Mouse (Mus musculus) lung, embryonic 14.5 days (tissue): ENCODE results near the gene Plscr3. TPM values are rescaled to one million over a fixed set of nuclear protein-coding genes. Genes with fewer than 3 reads are reported as not detected.

Source experiments
- ATAC-seq: fragments of 200-750 bp; cut with Nextera tagmentation; 2 replicates; pipeline ENCODE4 v1.8.0; 2017; ENCODE audit warnings: mild to moderate bottlenecking, moderate TSS enrichment, moderate library complexity; ENCODE audit not compliant: insufficient read depth
- DNase-seq: peaks from one replicate; pipeline ENCODE4 v3.0.0-alpha.2; 2015
- H3K27ac ChIP-seq: fragments of 300-500 bp; sonication (generic); 2 replicates; pipeline ENCODE4 v1.5.1; 2014; ENCODE audit warnings: low read depth, mild to moderate bottlenecking, moderate library complexity
- H3K27me3 ChIP-seq: fragments of 300-500 bp; sonication (generic); 2 replicates; pipeline ENCODE4 v1.6.1; 2014; ENCODE audit warnings: low read length, control low read depth; ENCODE audit not compliant: insufficient read depth
- H3K36me3 ChIP-seq: fragments of 300-500 bp; sonication (generic); 2 replicates; pipeline ENCODE4 v1.6.1; 2014; ENCODE audit warnings: control low read depth; ENCODE audit not compliant: insufficient read depth
- H3K4me1 ChIP-seq: fragments of 300-500 bp; sonication (generic); 2 replicates; pipeline ENCODE4 v1.6.1; 2014; ENCODE audit warnings: antibody characterized with exemption, control low read depth; ENCODE audit not compliant: insufficient read depth
- H3K4me2 ChIP-seq: fragments of 300-500 bp; sonication (generic); 2 replicates; pipeline ENCODE4 v1.6.1; 2014; ENCODE audit warnings: mild to moderate bottlenecking
- H3K4me3 ChIP-seq: fragments of 300-500 bp; sonication (generic); 2 replicates; pipeline ENCODE4 v1.5.1; 2014; ENCODE audit warnings: low read depth, low read length
- H3K9ac ChIP-seq: fragments of 300-500 bp; sonication (generic); 2 replicates; pipeline ENCODE4 v1.6.1; 2014
- H3K9me3 ChIP-seq: fragments of 300-500 bp; sonication (generic); 2 replicates; pipeline ENCODE4 v1.6.1; 2016; ENCODE audit warnings: low read depth, low read length, control low read depth
- CTCF ChIP-seq: IDR thresholded peaks from 2 replicates; pipeline ENCODE4 v1.5.1; 2016; ENCODE audit warnings: antibody characterized with exemption, low read depth
- WGBS: fragments of 180-500 bp; shearing (Covaris S2); extraction: QIAGEN DNeasy Blood & Tissue Kit; methylation state at CpG from one replicate; pipeline ENCODE4 v1.1.7; 2014; 5-methylcytosine and 5-hydroxymethylcytosine counted together
- polyA plus RNA-seq: library from polyadenylated mRNA; unstranded; fragments of >200 nt; fragmentation: Nextera tagmentation; extraction: Ambion mirVana; gene quantifications from 2 replicates; pipeline ENCODE4 v1.2.1, GENCODE M21; 2014

The Plscr3 gene
- polyA plus RNA-seq, 1 experiment from 2014 or later, result 115 TPM

DNA sequence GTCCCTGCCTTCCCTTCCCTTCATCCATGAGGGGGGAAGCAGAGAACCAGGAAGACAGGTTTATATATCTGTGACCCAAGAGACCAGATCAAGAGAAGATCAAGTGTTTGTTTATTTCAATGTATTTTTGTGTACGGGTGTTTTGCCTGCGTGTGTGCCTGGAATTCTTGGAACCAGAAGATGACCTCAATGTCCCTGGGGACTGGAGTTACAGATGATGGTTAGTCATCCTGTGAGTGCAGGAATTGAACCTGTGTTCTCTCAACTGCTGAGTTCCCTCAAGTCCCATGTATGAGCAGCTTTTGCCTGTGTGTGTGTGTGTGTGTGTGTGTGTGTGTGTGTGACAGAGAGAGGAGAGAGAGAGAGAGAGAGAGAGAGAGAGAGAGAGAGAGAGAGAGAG, 38.5 kb upstream of the Plscr3 start:
- no peaks in the 10 kb centered on the region for H3K36me3 ChIP-seq
- peaks cover 27% of the 10 kb centered on the region for H3K27me3 ChIP-seq
- no peak overlapping the region for H3K4me3 ChIP-seq
- H3K4me1 ChIP-seq, result peaks cover 18% of the 10 kb centered on the region
- no peak overlapping the region for H3K4me2 ChIP-seq
- H3K9ac ChIP-seq, result no peak overlapping the region
- no peak for TF ChIP-seq CTCF
- no peak overlapping the region for H3K27ac ChIP-seq
- ATAC-seq (no peak), DNase-seq (no peak)
- no peaks in the 10 kb centered on the region for H3K9me3 ChIP-seq
- 58% methylated on average over 2 of the region's 2 CpGs for WGBS

DNA sequence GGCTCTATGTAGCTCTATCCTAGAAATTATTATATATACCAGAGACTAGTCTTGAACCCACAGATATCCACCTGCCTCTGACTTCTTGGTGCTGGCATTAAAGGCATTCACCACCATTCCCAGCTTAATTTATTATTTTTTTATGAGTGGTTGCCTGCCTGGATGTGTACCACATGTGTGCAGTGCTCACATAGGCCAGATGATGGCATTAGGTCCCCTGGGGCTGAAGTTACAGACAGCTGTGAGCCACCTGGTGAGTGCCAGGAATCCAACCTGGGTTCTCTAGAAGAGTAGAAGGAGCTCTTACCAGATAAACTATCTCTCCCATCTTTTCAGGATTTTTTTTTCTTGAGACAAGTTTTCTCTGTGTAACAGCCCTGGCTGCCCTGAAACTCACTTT, 35.9 kb upstream of the Plscr3 start:
- Histone ChIP-seq H3K36me3 (no peaks in the 10 kb centered on the region), H3K9me3 (no peaks in the 10 kb centered on the region), H3K27me3 (peaks cover 6% of the 10 kb centered on the region; the same call in 1 of the 2 replicates), H3K4me2 (no peak overlapping the region), H3K4me3 (no peak overlapping the region), H3K4me1 (no peaks in the 10 kb centered on the region), H3K9ac (no peak overlapping the region), H3K27ac (no peak overlapping the region)
- ATAC-seq (no peak), DNase-seq (no peak)
- no peak for TF ChIP-seq CTCF

DNA sequence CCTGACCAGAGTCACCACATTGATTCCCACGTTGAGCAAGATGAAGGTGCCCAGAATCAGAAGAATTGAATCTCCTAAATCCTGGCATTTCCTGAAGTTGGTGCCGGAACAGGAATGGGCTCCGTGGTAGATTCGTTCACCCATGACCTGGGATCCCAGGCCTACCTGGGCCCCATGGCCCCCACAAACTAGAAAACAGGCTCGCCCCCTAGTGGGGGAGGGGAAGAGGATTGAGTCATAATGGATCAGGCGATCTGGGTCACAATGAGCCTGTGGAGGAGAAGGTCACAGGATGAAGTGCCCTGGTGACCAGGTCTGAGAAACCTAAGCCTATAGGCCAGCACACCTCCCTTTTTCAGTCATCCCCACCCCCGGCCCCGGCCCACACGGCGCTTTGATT, 31.0 kb upstream of the Plscr3 start, which contains the start of gene Gm39566:
Gm39566 (minus strand) TSS at position 144 of the 400 bp plus-strand sequence.
- Histone ChIP-seq H3K9me3 (peaks cover 7% of the 10 kb centered on the region; the same call in 1 of the 2 replicates), H3K36me3 (no peaks in the 10 kb centered on the region), H3K9ac (no peak within 1 kb of the TSS), H3K4me2 (no peak within 1 kb of the TSS), H3K4me1 (no peaks in the 10 kb centered on the region), H3K27ac (no peak within 1 kb of the TSS), H3K4me3 (no peak within 1 kb of the TSS), H3K27me3 (no peaks in the 10 kb centered on the region)
- DNase-seq, result no peak
- WGBS, result 58% methylated on average over 10 of the region's 10 CpGs
- peak; percentile 35 for TF ChIP-seq CTCF
- no peak for ATAC-seq

DNA sequence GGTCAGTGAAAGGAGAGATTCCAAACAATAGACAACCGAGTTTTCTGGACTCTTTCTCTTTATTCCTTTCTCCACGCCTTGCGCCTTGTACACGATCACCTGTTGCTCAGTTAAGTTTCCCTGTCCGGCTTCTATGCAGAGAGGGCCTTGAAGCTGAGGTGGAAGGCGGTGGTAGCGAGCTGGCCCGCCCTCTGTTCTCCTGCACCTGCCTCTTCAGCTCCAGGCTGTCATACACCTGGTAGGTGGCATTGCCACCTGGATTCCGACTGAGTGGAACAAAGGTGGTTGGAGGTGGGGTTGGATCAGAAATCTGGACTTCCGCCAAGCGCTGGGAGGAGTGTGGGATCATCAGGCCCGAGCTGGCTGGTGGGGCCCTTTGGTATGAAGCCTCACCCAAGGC, 29.7 kb upstream of the Plscr3 start:
- Histone ChIP-seq H3K9me3 (peaks cover 7% of the 10 kb centered on the region; the same call in 1 of the 2 replicates), H3K36me3 (no peaks in the 10 kb centered on the region), H3K27me3 (no peaks in the 10 kb centered on the region), H3K4me3 (no peak overlapping the region), H3K27ac (no peak overlapping the region), H3K4me1 (no peaks in the 10 kb centered on the region), H3K4me2 (no peak overlapping the region), H3K9ac (no peak overlapping the region)
- ATAC-seq, result no peak
- no peak for TF ChIP-seq CTCF
- DNase-seq, result no peak
- 82% methylated on average over 12 of the region's 12 CpGs for WGBS

DNA sequence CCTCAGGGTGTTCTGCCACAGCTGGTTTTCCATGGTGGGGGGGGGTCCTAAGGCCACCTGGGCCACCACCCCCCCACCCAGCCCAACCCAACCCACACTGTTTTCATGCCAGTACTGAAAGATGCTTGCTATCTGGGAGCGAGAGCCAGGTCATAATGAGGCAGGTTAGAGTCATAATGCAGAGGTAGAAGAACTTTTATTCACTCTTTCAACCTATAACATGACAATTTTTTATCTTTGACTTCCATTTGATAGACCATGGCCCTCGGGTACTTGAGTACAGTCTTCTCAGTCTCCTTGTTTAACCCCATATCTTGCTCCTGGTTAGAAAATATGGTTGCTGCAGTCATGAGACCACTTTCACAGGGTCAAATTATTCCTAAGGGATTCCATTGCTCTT, 27.8 kb upstream of the Plscr3 start, which contains the start of gene Spem2:
Spem2 (minus strand) TSS at position 101 of the 400 bp plus-strand sequence.
- 70% methylated on average over 2 of the region's 2 CpGs for WGBS
- no peaks in the 10 kb centered on the region for H3K27me3 ChIP-seq
- ATAC-seq (no peak), DNase-seq (no peak)
- H3K36me3 ChIP-seq, result no peaks in the 10 kb centered on the region
- H3K4me2 ChIP-seq, result no peak within 1 kb of the TSS
- no peaks in the 10 kb centered on the region for H3K4me1 ChIP-seq
- H3K4me3 ChIP-seq, result no peak within 1 kb of the TSS
- no peak for TF ChIP-seq CTCF
- H3K9ac ChIP-seq, result no peak within 1 kb of the TSS
- peaks cover 7% of the 10 kb centered on the region; the same call in 1 of the 2 replicates for H3K9me3 ChIP-seq
- no peak within 1 kb of the TSS for H3K27ac ChIP-seq

DNA sequence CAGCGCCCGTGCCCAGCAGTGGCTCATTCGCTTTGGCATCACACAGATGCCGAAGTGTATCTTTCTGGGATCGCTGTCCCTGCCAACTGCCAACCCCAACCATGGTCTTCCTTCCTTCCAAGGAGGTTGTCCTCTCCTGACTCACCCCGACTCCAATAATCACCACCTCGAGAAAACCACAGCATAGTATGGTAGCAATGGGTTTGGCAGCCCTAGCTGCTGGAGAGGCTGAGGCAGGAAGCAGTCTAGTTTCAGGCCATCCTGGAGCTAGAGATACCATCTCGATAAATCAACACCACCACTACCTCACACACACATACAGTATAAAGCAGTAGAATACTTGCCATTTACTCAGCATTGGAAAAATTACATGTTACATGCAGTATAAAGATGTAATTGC, 27.3 kb upstream of the Plscr3 start:
- H3K27me3 ChIP-seq, result no peaks in the 10 kb centered on the region
- DNase-seq, result no peak
- H3K4me2 ChIP-seq, result no peak overlapping the region
- 91% methylated on average over 8 of the region's 8 CpGs for WGBS
- H3K4me3 ChIP-seq, result no peak overlapping the region
- no peaks in the 10 kb centered on the region for H3K36me3 ChIP-seq
- H3K9ac ChIP-seq, result no peak overlapping the region
- no peak overlapping the region for H3K27ac ChIP-seq
- TF ChIP-seq CTCF, result no peak
- H3K4me1 ChIP-seq, result no peaks in the 10 kb centered on the region
- no peak for ATAC-seq
- H3K9me3 ChIP-seq, result peaks cover 7% of the 10 kb centered on the region; the same call in 1 of the 2 replicates

DNA sequence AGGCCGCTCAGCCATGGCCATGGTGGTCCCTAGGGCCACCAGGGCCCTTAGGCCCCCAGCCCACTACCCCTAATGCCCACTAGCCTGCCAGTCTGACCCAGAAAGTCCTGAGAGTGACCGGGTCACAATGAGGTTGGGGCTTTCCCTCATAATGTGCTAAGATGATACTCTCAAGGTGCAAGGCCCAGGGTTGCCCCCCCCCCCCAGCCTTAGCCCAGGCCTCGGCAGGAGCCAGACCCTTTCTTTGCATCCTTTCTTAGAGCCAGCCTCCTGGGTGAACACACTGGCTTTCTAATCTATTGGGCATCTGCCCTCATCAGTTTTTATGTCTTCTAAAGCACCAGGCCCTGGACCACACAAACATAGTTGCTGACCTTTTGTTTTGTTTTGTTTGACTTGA, 24.1 kb upstream of the Plscr3 start, which contains the start of gene Spem1:
Spem1 (minus strand) TSS at position 101 of the 400 bp plus-strand sequence.
- Histone ChIP-seq H3K36me3 (peaks cover 31% of the 10 kb centered on the region; the same call in 1 of the 2 replicates), H3K9me3 (peaks cover 7% of the 10 kb centered on the region; the same call in 1 of the 2 replicates), H3K27me3 (no peaks in the 10 kb centered on the region), H3K27ac (no peak within 1 kb of the TSS), H3K4me3 (no peak within 1 kb of the TSS), H3K9ac (no peak within 1 kb of the TSS), H3K4me1 (no peaks in the 10 kb centered on the region), H3K4me2 (no peak within 1 kb of the TSS)
- WGBS, result 78% methylated on average over 3 of the region's 3 CpGs
- DNase-seq (no peak), ATAC-seq (no peak)
- TF ChIP-seq CTCF, result no peak
